Mouse (Mus musculus): ENCODE results near the gene Pard6b. TPM values are rescaled to one million over a fixed set of nuclear protein-coding genes. Genes with fewer than 3 reads are reported as not detected.

Gene Pard6b
- total RNA-seq (2012; rRNA removed) (3.8 and 3.9 TPM in 2 replicates), polyA plus RNA-seq (2012; ENCODE audit: insufficient read depth in 1 of 2, insufficient read length in 2 of 2, low read depth in 1 of 2, low replicate concordance in 2 of 2, missing spikeins in 1 of 2) (1 to 10 TPM in 1 of 2 experiments, not detected in 1; 7.6 TPM)

GRCm38 (mm10) chr2:168080431-168081246 is at the start of gene Pard6b:
TSS of gene Pard6b (plus strand) at chr2:168081004.
- Histone ChIP-seq H3K27ac (ENCODE audit: control insufficient read depth, low read depth, low read length) (peak within 1 kb of the TSS; percentile 40; the same call in 1 of the 2 replicates), H3K79me2 (ENCODE audit: control insufficient read depth, insufficient read depth, low read length, poor library complexity) (peaks cover 1% of the 10 kb centered on the region; the same call in 1 of the 2 replicates), H3K9me3 (replicated peaks; ENCODE audit: insufficient read depth, low read length) (no peaks in the 10 kb centered on the region), H3K27me3 (ENCODE audit: control insufficient read depth in 1 of 2, insufficient read depth in 2 of 2, low read length in 2 of 2) (no peaks in the 10 kb centered on the region), H3K9ac (ENCODE audit: control insufficient read depth, low read depth, low read length, poor library complexity, severe bottlenecking) (peak within 1 kb of the TSS; percentile 89), H3K4me3 (ENCODE audit: control insufficient read depth in 1 of 2, insufficient read depth in 1 of 2, low read depth in 2 of 2, low read length in 2 of 2) (peak within 1 kb of the TSS; percentile 75 to 98), H3K4me1 (ENCODE audit: control insufficient read depth in 1 of 2, insufficient read depth in 2 of 2, low read length in 2 of 2) (peaks cover 4 to 23% of the 10 kb centered on the region in 2 experiments; a peak in 3 of 4 replicates), H3K36me3 (ENCODE audit: control insufficient read depth in 1 of 2, insufficient read depth in 2 of 2, low read length in 2 of 2) (peaks cover 0 to 14% of the 10 kb centered on the region in 2 experiments; a peak in 2 of 4 replicates)
- peak; percentile 98 for DNase-seq (ENCODE audit: low read depth, low spot score)
- no peak for TF ChIP-seq TAL1 (IDR thresholded peaks at IDR 0.05; ENCODE audit: low read length)
- no peak for TF ChIP-seq CTCF (IDR thresholded peaks at IDR 0.05 in 2 of 3, conservative IDR thresholded peaks at IDR 0.05 in 1 of 3; ENCODE audit: control insufficient read depth in 1 of 3, insufficient read depth in 1 of 3, low read depth in 2 of 3, low read length in 3 of 3, poor library complexity in 1 of 3, severe bottlenecking in 1 of 3)
- TF ChIP-seq USF2 (IDR thresholded peaks at IDR 0.05; ENCODE audit: borderline replicate concordance in 1 of 2, insufficient read depth in 1 of 2, low read depth in 1 of 2, low read length in 2 of 2), result no peak
- TF ChIP-seq GABPA (IDR thresholded peaks at IDR 0.05; ENCODE audit: low read depth, low read length), result no peak
- TF ChIP-seq NELFE (IDR thresholded peaks at IDR 0.05; ENCODE audit: low read depth, low read length), result peak; percentile 59
- 0 out of 2 replicates have a peak, but pooled peaks have one; percentile 31 for TF ChIP-seq TCF12 (IDR thresholded peaks at IDR 0.05; ENCODE audit: low read depth, low read length)
- peak; percentile 87 for TF ChIP-seq MAX (IDR thresholded peaks at IDR 0.05; ENCODE audit: low read length)
- TF ChIP-seq MEF2A (IDR thresholded peaks at IDR 0.05; ENCODE audit: extremely low read depth, insufficient replicate concordance, low read depth, low read length, poor library complexity, severe bottlenecking), result no peak
- TF ChIP-seq CHD2 (IDR thresholded peaks at IDR 0.05; ENCODE audit: low read length), result no peak
- TF ChIP-seq USF1 (IDR thresholded peaks at IDR 0.05; ENCODE audit: low read depth, low read length), result peak; percentile 79
- no peak for TF ChIP-seq MAFK (IDR thresholded peaks at IDR 0.05; ENCODE audit: borderline replicate concordance, low read depth, low read length)
- 0 out of 2 replicates have a peak, but pooled peaks have one; percentile 24 for TF ChIP-seq TBP (IDR thresholded peaks at IDR 0.05; ENCODE audit: low read depth, low read length)
- 0 out of 2 replicates have a peak, but pooled peaks have one; percentile 33 for TF ChIP-seq ZMIZ1 (IDR thresholded peaks at IDR 0.05; ENCODE audit: low read depth, low read length)
- no peak for TF ChIP-seq MYB (IDR thresholded peaks at IDR 0.05; ENCODE audit: low read depth, low read length)
- TF ChIP-seq JUND (IDR thresholded peaks at IDR 0.05; ENCODE audit: low read depth, low read length), result no peak
- TF ChIP-seq SMC3 (IDR thresholded peaks at IDR 0.05; ENCODE audit: low read depth, low read length), result no peak
- no peak; the same call in 1 of the 2 replicates for TF ChIP-seq SIN3A (IDR thresholded peaks at IDR 0.05; ENCODE audit: low read length)
- TF ChIP-seq EP300 (IDR thresholded peaks at IDR 0.05; ENCODE audit: low read depth in 1 of 2, low read length in 2 of 2), result no peak
- no peak for TF ChIP-seq E2F4 (IDR thresholded peaks at IDR 0.05; ENCODE audit: borderline replicate concordance, low read depth, low read length)
- peak; percentile 27; the same call in 1 of the 2 replicates for TF ChIP-seq ETS1 (IDR thresholded peaks at IDR 0.05; ENCODE audit: low read depth, low read length)
- no peak for TF ChIP-seq CHD1 (IDR thresholded peaks at IDR 0.05; ENCODE audit: low read depth, low read length)
- peak; percentile 87 for TF ChIP-seq ELF1 (IDR thresholded peaks at IDR 0.05; ENCODE audit: low read depth, low read length)
- TF ChIP-seq NRF1 (IDR thresholded peaks at IDR 0.05; ENCODE audit: insufficient read depth, low read depth, low read length, poor library complexity, severe bottlenecking), result peak; percentile 95
- TF ChIP-seq BHLHE40 (IDR thresholded peaks at IDR 0.05; ENCODE audit: borderline replicate concordance, low read depth, low read length), result peak; percentile 93
- no peak for TF ChIP-seq RCOR1 (IDR thresholded peaks at IDR 0.05; ENCODE audit: low read depth, low read length)
- TF ChIP-seq MXI1 (IDR thresholded peaks at IDR 0.05; ENCODE audit: low read depth, low read length), result peak; percentile 72; the same call in 1 of the 2 replicates
- no peak for TF ChIP-seq KAT2A (conservative IDR thresholded peaks at IDR 0.05; ENCODE audit: low read depth, low read length)
- no peak for TF ChIP-seq POLR2AphosphoS5 (IDR thresholded peaks at IDR 0.05; ENCODE audit: borderline replicate concordance, low read depth, low read length)
- TF ChIP-seq ZC3H11A (IDR thresholded peaks at IDR 0.05; ENCODE audit: low read depth, low read length), result no peak
- TF ChIP-seq ZNF384 (IDR thresholded peaks at IDR 0.05; ENCODE audit: low read depth, low read length), result no peak
- TF ChIP-seq GATA1 (IDR thresholded peaks at IDR 0.05; ENCODE audit: low read depth, low read length), result no peak
- no peak for TF ChIP-seq UBTF (IDR thresholded peaks at IDR 0.05; ENCODE audit: borderline replicate concordance, insufficient read depth, low read depth, low read length)
- TF ChIP-seq RAD21 (IDR thresholded peaks at IDR 0.05; ENCODE audit: low read depth, low read length), result no peak
- TF ChIP-seq POLR2AphosphoS2 (IDR thresholded peaks at IDR 0.05; ENCODE audit: low read length), result peak; percentile 38; the same call in 1 of the 2 replicates

Measured in MEL (cell line).